Mouse (Mus musculus) midbrain, embryonic 13.5 days (tissue): ENCODE results near the gene Cenpf. TPM values are rescaled to one million over a fixed set of nuclear protein-coding genes. Genes with fewer than 3 reads are reported as not detected.
"Not testable (repeated sequence)": the region's sequence is repeated elsewhere in the genome, so short reads cannot be mapped to it uniquely, and the experiment has no call there.

Experiments
- ATAC-seq: fragments of 200-750 bp; cut with Nextera tagmentation; 2 replicates; pipeline ENCODE4 v1.8.0; 2017; ENCODE audit warnings: mild to moderate bottlenecking, moderate TSS enrichment, moderate library complexity
- H3K27ac ChIP-seq: fragments of 300-500 bp; sonication (generic); 2 replicates; pipeline ENCODE4 v1.5.1; 2015; ENCODE audit warnings: inconsistent platforms, mild to moderate bottlenecking, moderate library complexity
- H3K27me3 ChIP-seq: fragments of 300-500 bp; sonication (generic); 2 replicates; pipeline ENCODE4 v1.6.1; 2015; ENCODE audit warnings: mild to moderate bottlenecking, inconsistent platforms
- H3K36me3 ChIP-seq: fragments of 300-500 bp; sonication (generic); 2 replicates; pipeline ENCODE4 v1.6.1; 2015; ENCODE audit warnings: mild to moderate bottlenecking, inconsistent platforms
- H3K4me1 ChIP-seq: fragments of 300-500 bp; sonication (generic); replicated peaks from 2 replicates; pipeline ENCODE4 v1.6.1; 2015; ENCODE audit warnings: inconsistent platforms
- H3K4me2 ChIP-seq: fragments of 300-500 bp; sonication (generic); replicated peaks from 2 replicates; pipeline ENCODE4 v1.6.1; 2015; ENCODE audit warnings: moderate library complexity, mild to moderate bottlenecking, inconsistent platforms
- H3K4me3 ChIP-seq: fragments of 300-500 bp; sonication (generic); replicated peaks from 2 replicates; pipeline ENCODE4 v1.5.1; 2015; ENCODE audit warnings: mild to moderate bottlenecking, inconsistent platforms
- H3K9ac ChIP-seq: fragments of 300-500 bp; sonication (generic); replicated peaks from 2 replicates; pipeline ENCODE4 v1.6.1; 2015; ENCODE audit warnings: mild to moderate bottlenecking, inconsistent platforms
- H3K9me3 ChIP-seq: fragments of 300-500 bp; sonication (generic); 2 replicates; pipeline ENCODE4 v1.6.1; 2016; ENCODE audit warnings: mild to moderate bottlenecking, inconsistent platforms
- WGBS: fragments of 180-500 bp; shearing (Covaris S2); methylation state at CpG from one replicate; pipeline ENCODE4 v1.1.7; 2015; 5-methylcytosine and 5-hydroxymethylcytosine counted together
- polyA plus RNA-seq: library from polyadenylated mRNA; unstranded; fragments of >200 nt; fragmentation: Nextera tagmentation; extraction: Ambion mirVana; gene quantifications from 2 replicates; pipeline ENCODE4 v1.2.1, GENCODE M21; 2015

The Cenpf gene
- polyA plus RNA-seq, 1 experiment from 2014 or later: 51.8 TPM

GRCm38 (mm10) chr1:189709001-189709400 lies 21.1 kb upstream of the Cenpf start:
- H3K27me3 ChIP-seq: no peaks in the 10 kb centered on the region
- no peaks in the 10 kb centered on the region for H3K36me3 ChIP-seq
- 88% methylated on average over 8 of the region's 8 CpGs for WGBS
- ATAC-seq: no peak
- H3K4me2 ChIP-seq: no peak overlapping the region
- 0 out of 2 replicates have a peak, but pooled peaks cover 4% of the 10 kb centered on the region for H3K4me1 ChIP-seq
- H3K27ac ChIP-seq: no peak overlapping the region
- no peak overlapping the region for H3K4me3 ChIP-seq
- H3K9me3 ChIP-seq: no peaks in the 10 kb centered on the region
- H3K9ac ChIP-seq: no peak overlapping the region

- 0 out of 2 replicates have a peak, but pooled peaks cover 4% of the 10 kb centered on the region for H3K4me1 ChIP-seq
Observed at GRCm38 (mm10) chr1:189707419-189707818, 19.5 kb upstream of the Cenpf start.

DNA sequence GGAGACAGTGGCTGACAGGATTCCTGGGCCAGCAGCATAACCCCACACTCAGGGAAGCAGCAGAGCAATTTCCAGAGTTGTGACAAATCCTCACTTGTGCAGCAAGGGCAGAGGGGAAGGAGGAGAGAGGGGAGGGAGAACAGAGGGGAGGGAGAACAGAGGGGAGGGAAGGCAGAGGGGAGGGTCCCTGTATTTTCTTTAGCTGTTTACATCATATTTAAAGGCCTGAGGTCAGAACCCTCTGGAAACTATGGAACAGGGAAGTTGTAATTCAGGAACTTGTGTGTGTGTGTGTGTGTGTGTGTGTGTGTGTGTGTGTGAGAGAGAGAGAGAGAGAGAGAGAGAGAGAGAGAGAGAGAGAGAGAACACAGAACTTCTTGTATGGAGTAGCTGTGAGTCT lies 19.1 kb upstream of the Cenpf start:
- no peak for ATAC-seq
- Histone ChIP-seq H3K4me2 (no peak overlapping the region), H3K9me3 (no peaks in the 10 kb centered on the region), H3K27me3 (no peaks in the 10 kb centered on the region), H3K4me1 (0 out of 2 replicates have a peak, but pooled peaks cover 4% of the 10 kb centered on the region), H3K4me3 (no peak overlapping the region), H3K9ac (0 out of 2 replicates have a peak overlapping the region, but pooled peaks have one; percentile 23), H3K27ac (no peak overlapping the region), H3K36me3 (no peaks in the 10 kb centered on the region)

More at GRCm38 (mm10) chr1:189707419-189707818, 19.5 kb upstream of the Cenpf start:
- no peak overlapping the region for H3K4me3 ChIP-seq
- no peak for ATAC-seq
- H3K27me3 ChIP-seq: no peaks in the 10 kb centered on the region
- WGBS: 35% methylated on average over 5 of the region's 5 CpGs
- no peak overlapping the region for H3K27ac ChIP-seq
- H3K36me3 ChIP-seq: no peaks in the 10 kb centered on the region
- no peaks in the 10 kb centered on the region for H3K9me3 ChIP-seq
- H3K4me2 ChIP-seq: no peak overlapping the region
- no peak overlapping the region for H3K9ac ChIP-seq

GRCm38 (mm10) chr1:189706040-189706645 lies 18.3 kb upstream of the Cenpf start:
- Histone ChIP-seq H3K27ac (no peak overlapping the region), H3K9me3 (no peaks in the 10 kb centered on the region), H3K4me1 (0 out of 2 replicates have a peak, but pooled peaks cover 4% of the 10 kb centered on the region), H3K4me2 (no peak overlapping the region), H3K9ac (no peak overlapping the region), H3K36me3 (no peaks in the 10 kb centered on the region), H3K27me3 (no peaks in the 10 kb centered on the region), H3K4me3 (no peak overlapping the region)
- no peak for ATAC-seq
- 86% methylated on average over 12 of the region's 12 CpGs for WGBS

- Histone ChIP-seq H3K36me3 (no peaks in the 10 kb centered on the region), H3K9me3 (no peaks in the 10 kb centered on the region), H3K27me3 (no peaks in the 10 kb centered on the region), H3K4me3 (no peak overlapping the region), H3K27ac (no peak overlapping the region), H3K9ac (no peak overlapping the region), H3K4me1 (0 out of 2 replicates have a peak, but pooled peaks cover 4% of the 10 kb centered on the region), H3K4me2 (no peak overlapping the region)
- ATAC-seq: no peak
- WGBS: 84% methylated on average over 7 of the region's 7 CpGs
Observed at GRCm38 (mm10) chr1:189703591-189703990, 15.7 kb upstream of the Cenpf start.

- Histone ChIP-seq H3K9ac (no peak overlapping the region), H3K4me1 (0 out of 2 replicates have a peak, but pooled peaks cover 4% of the 10 kb centered on the region), H3K36me3 (no peaks in the 10 kb centered on the region), H3K4me3 (no peak overlapping the region), H3K4me2 (no peak overlapping the region), H3K27ac (no peak overlapping the region), H3K27me3 (no peaks in the 10 kb centered on the region), H3K9me3 (no peaks in the 10 kb centered on the region)
- ATAC-seq: no peak
- WGBS: 51% methylated on average over 7 of the region's 7 CpGs
Observed at GRCm38 (mm10) chr1:189703156-189703555, 15.3 kb upstream of the Cenpf start.

- Histone ChIP-seq H3K4me2 (no peak overlapping the region), H3K4me3 (no peak overlapping the region), H3K9me3 (no peaks in the 10 kb centered on the region), H3K27me3 (no peaks in the 10 kb centered on the region), H3K36me3 (no peaks in the 10 kb centered on the region), H3K9ac (no peak overlapping the region), H3K4me1 (no peaks in the 10 kb centered on the region), H3K27ac (no peak overlapping the region)
- ATAC-seq: peak; percentile 68
- WGBS: 2% methylated on average over 6 of the region's 6 CpGs
Observed at GRCm38 (mm10) chr1:189700990-189701389, 13.1 kb upstream of the Cenpf start.

GRCm38 (mm10) chr1:189700186-189700585 lies 12.3 kb upstream of the Cenpf start:
- 80% methylated on average over 6 of the region's 6 CpGs for WGBS
- H3K27me3 ChIP-seq: no peaks in the 10 kb centered on the region
- no peak for ATAC-seq
- no peaks in the 10 kb centered on the region for H3K36me3 ChIP-seq
- H3K4me3 ChIP-seq: no peak overlapping the region
- H3K27ac ChIP-seq: no peak overlapping the region
- no peaks in the 10 kb centered on the region for H3K4me1 ChIP-seq
- no peaks in the 10 kb centered on the region for H3K9me3 ChIP-seq
- no peak overlapping the region for H3K9ac ChIP-seq
- H3K4me2 ChIP-seq: no peak overlapping the region

DNA sequence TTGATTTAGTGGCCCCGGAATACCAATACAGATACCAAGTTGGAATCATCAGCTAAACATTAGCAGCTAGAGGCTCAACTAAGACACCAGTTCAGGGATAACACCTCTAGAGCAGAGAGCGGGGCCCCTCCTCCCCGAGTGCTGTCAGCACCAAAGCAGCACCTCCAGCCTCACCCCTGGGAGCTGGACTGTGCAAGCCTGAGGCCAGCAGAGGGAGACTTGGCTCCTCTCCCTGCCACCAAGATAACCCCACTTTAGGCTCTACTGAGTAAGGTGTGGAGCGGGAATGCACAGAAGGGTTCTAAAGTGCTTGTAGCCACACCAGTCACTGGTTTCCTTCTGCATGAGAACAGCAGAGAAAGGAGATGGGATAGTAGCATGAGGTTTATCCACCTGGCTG lies 10.5 kb upstream of the Cenpf start:
- Histone ChIP-seq H3K9me3 (no peaks in the 10 kb centered on the region), H3K4me3 (no peak overlapping the region), H3K36me3 (no peaks in the 10 kb centered on the region), H3K4me2 (no peak overlapping the region), H3K4me1 (no peaks in the 10 kb centered on the region), H3K27ac (no peak overlapping the region), H3K27me3 (no peaks in the 10 kb centered on the region), H3K9ac (no peak overlapping the region)
- ATAC-seq: no peak
- 78% methylated on average over 4 of the region's 4 CpGs for WGBS

DNA sequence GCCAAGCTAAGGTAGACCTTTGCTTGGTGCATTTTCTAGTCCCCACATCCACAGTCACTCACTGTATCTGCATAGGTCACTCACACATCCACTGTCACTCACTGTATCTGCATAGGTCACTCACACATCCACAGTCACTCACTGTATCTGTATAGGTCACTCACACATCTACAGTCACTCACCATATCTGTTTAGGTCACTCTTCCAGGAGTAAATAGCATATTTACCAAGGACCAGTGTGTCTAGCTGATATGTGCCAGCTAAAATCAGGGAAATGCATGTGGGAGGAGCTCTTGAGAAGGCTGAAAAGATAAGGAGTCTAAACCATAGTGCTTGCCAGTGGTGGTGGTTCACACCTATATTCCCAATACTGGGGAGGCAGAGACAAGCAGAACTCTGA lies 7.4 kb upstream of the Cenpf start:
- Histone ChIP-seq H3K27ac (no peak overlapping the region), H3K27me3 (no peaks in the 10 kb centered on the region), H3K9me3 (no peaks in the 10 kb centered on the region), H3K4me3 (no peak overlapping the region), H3K4me1 (no peaks in the 10 kb centered on the region), H3K36me3 (no peaks in the 10 kb centered on the region), H3K4me2 (no peak overlapping the region), H3K9ac (no peak overlapping the region)
- ATAC-seq: no peak

DNA sequence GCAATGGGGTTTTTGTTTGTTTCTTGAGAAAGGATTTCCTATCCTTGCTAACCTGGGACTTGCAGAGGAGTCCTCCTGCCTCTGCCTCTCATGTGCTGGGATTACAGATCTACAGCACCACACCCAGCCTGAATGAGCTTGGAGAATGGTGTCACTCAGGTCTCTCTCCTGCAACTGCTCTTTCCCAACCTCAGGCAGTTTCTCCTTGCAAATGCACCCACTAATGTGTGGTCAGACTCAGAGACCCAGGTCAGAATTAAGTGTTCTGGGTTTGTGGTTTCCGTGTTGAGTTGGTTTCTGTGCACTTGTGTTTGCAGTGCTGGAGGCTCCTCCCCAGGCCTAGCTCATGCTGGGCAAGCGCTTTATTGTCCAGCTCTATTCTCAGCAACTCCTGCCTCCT lies 6.5 kb upstream of the Cenpf start:
- Histone ChIP-seq H3K27ac (no peak overlapping the region), H3K4me2 (no peak overlapping the region)

DNA sequence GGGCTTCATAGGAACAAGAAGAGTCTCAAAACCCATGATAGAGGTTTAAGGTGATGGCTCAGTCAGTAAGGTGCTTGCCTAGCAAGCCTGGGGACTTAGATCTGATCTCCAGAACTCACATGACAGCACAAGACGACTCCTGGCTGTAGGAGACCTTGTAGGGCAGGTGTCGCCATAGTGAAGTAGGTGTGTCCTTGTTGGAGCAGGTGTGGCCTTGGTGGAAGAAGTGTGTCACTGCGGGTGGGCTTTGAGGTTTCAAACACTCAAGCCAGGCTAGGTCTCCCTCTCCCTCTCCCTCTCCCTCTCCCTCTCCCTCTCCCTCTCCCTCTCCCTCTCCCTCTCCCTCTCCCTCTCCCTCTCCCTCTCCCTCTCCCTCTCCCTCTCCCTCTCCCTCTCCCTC lies 4.6 kb upstream of the Cenpf start:
- H3K27me3 ChIP-seq, ATAC-seq, H3K4me2 ChIP-seq, H3K9me3 ChIP-seq, H3K9ac ChIP-seq, H3K36me3 ChIP-seq, H3K27ac ChIP-seq, H3K4me3 ChIP-seq: not testable (repeated sequence)
- H3K4me1 ChIP-seq: peaks cover 20% of the 10 kb centered on the region
- 51% methylated on average over 3 of the region's 3 CpGs for WGBS

More for the DNA sequence above, 6.5 kb upstream of the Cenpf start:
- Histone ChIP-seq H3K36me3 (no peaks in the 10 kb centered on the region), H3K9me3 (no peaks in the 10 kb centered on the region), H3K4me3 (no peak overlapping the region), H3K9ac (no peak overlapping the region), H3K27me3 (no peaks in the 10 kb centered on the region), H3K4me1 (peaks cover 7% of the 10 kb centered on the region; the same call in 1 of the 2 replicates)
- 95% methylated on average over 2 of the region's 2 CpGs for WGBS
- no peak for ATAC-seq
